Mouse (Mus musculus): ENCODE data around the gene Tmem206.

GRCm38 (mm10) chr1:191348996-191349395 is 23.3 kb downstream of the Tmem206 start:
- TF ChIP-seq HCFC1 (IDR thresholded peaks at IDR 0.05; ENCODE audit: borderline replicate concordance, insufficient read depth, low read length) (no peak), MAFK (IDR thresholded peaks at IDR 0.05; ENCODE audit: insufficient read depth, low read depth, low read length) (no peak), CHD2 (IDR thresholded peaks at IDR 0.05; ENCODE audit: low read depth, low read length) (no peak)
